Mouse (Mus musculus): ENCODE data around the gene Mthfd2l.

Mthfd2l gene

DNA sequence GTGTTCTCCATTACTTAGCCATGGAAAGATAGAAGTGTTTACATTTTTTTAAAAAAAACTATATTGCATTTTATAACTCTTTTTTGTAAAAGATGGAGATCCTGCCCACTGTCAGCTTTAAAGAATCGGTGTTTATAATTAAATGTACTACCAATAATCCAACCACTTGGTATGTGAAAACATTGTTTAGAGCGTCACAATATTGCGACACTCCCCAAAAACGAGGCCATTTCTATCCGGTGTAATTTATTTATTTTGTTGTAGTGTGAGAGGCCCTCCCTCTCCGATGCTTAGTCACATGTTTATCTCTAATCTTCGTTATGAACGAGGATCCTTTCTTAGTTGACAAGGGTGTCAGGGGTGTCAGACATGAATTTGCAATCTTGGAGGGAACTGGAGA, 117.5 kb downstream of the Mthfd2l start:
- DNase-seq (ENCODE audit: low spot score in 2 of 2), result no peak

Data from frontal cortex, postnatal 25 days (tissue).